Mouse (Mus musculus): ENCODE data around the gene Ntn5. TPM values are rescaled to one million over a fixed set of nuclear protein-coding genes. Genes with fewer than 3 reads are reported as not detected.

The Ntn5 gene
- polyA plus RNA-seq, 1 experiment: 4.2 TPM

GRCm38 (mm10) chr7:45682144-45683126 is 1.4 kb upstream of the Ntn5 start:
- Histone ChIP-seq H3K4me3 (ENCODE audit: control insufficient read depth, insufficient read depth, low read length) (no peak overlapping the region), H3K27me3 (ENCODE audit: control insufficient read depth, insufficient read depth, low read length) (no peaks in the 10 kb centered on the region), H3K27ac (ENCODE audit: control insufficient read depth, insufficient read depth, low read length) (no peak overlapping the region), H3K4me1 (replicated peaks; ENCODE audit: control insufficient read depth, insufficient read depth, low read length) (peaks cover 32% of the 10 kb centered on the region), H3K36me3 (ENCODE audit: control insufficient read depth, insufficient read depth, low read length) (no peaks in the 10 kb centered on the region)
- WGBS: 49% methylated on average over 14 of the region's 14 CpGs
- peak; percentile 92 for TF ChIP-seq CTCF (IDR thresholded peaks at IDR 0.05; ENCODE audit: borderline replicate concordance, control insufficient read depth, extremely low read depth, insufficient read depth, low read length, poor library complexity)
- TF ChIP-seq POLR2A (IDR thresholded peaks at IDR 0.05; ENCODE audit: control insufficient read depth, extremely low read depth, insufficient read depth, low read length, poor library complexity): 0 out of 2 replicates have a peak, but pooled peaks have one; percentile 13
- DNase-seq: peak; percentile 81

- DNase-seq: no peak
- H3K27ac ChIP-seq (ENCODE audit: control insufficient read depth, insufficient read depth, low read length): no peak overlapping the region
- 92% methylated on average over 10 of the region's 10 CpGs for WGBS
- H3K36me3 ChIP-seq (ENCODE audit: control insufficient read depth, insufficient read depth, low read length): no peaks in the 10 kb centered on the region
- TF ChIP-seq CTCF (IDR thresholded peaks at IDR 0.05; ENCODE audit: borderline replicate concordance, control insufficient read depth, extremely low read depth, insufficient read depth, low read length, poor library complexity) (no peak), POLR2A (IDR thresholded peaks at IDR 0.05; ENCODE audit: control insufficient read depth, extremely low read depth, insufficient read depth, low read length, poor library complexity) (no peak)
- H3K4me1 ChIP-seq (replicated peaks; ENCODE audit: control insufficient read depth, insufficient read depth, low read length): peaks cover 30% of the 10 kb centered on the region
- H3K27me3 ChIP-seq (ENCODE audit: control insufficient read depth, insufficient read depth, low read length): no peaks in the 10 kb centered on the region
- H3K4me3 ChIP-seq (ENCODE audit: control insufficient read depth, insufficient read depth, low read length): no peak overlapping the region
Measured at GRCm38 (mm10) chr7:45685811-45686210, 2.0 kb downstream of the Ntn5 start.

GRCm38 (mm10) chr7:45686841-45687240 is 3.0 kb downstream of the Ntn5 start:
- Histone ChIP-seq H3K4me3 (ENCODE audit: control insufficient read depth, insufficient read depth, low read length) (no peak overlapping the region), H3K4me1 (replicated peaks; ENCODE audit: control insufficient read depth, insufficient read depth, low read length) (peaks cover 21% of the 10 kb centered on the region)
- WGBS: 57% methylated on average over 3 of the region's 3 CpGs

GRCm38 (mm10) chr7:45689099-45689498 is 5.3 kb downstream of the Ntn5 start:
- H3K27me3 ChIP-seq (ENCODE audit: control insufficient read depth, insufficient read depth, low read length): no peaks in the 10 kb centered on the region
- TF ChIP-seq POLR2A (IDR thresholded peaks at IDR 0.05; ENCODE audit: control insufficient read depth, extremely low read depth, insufficient read depth, low read length, poor library complexity) (no peak), CTCF (IDR thresholded peaks at IDR 0.05; ENCODE audit: borderline replicate concordance, control insufficient read depth, extremely low read depth, insufficient read depth, low read length, poor library complexity) (no peak)
- no peaks in the 10 kb centered on the region for H3K36me3 ChIP-seq (ENCODE audit: control insufficient read depth, insufficient read depth, low read length)
- DNase-seq: no peak
- no peak overlapping the region for H3K4me3 ChIP-seq (ENCODE audit: control insufficient read depth, insufficient read depth, low read length)
- peaks cover 3% of the 10 kb centered on the region; the same call in 1 of the 2 replicates for H3K4me1 ChIP-seq (replicated peaks; ENCODE audit: control insufficient read depth, insufficient read depth, low read length)
- no peak overlapping the region for H3K27ac ChIP-seq (ENCODE audit: control insufficient read depth, insufficient read depth, low read length)
- 66% methylated on average over 6 of the region's 6 CpGs for WGBS

More at GRCm38 (mm10) chr7:45686841-45687240, 3.0 kb downstream of the Ntn5 start:
- no peaks in the 10 kb centered on the region for H3K36me3 ChIP-seq (ENCODE audit: control insufficient read depth, insufficient read depth, low read length)
- DNase-seq: no peak
- TF ChIP-seq CTCF (IDR thresholded peaks at IDR 0.05; ENCODE audit: borderline replicate concordance, control insufficient read depth, extremely low read depth, insufficient read depth, low read length, poor library complexity) (no peak), POLR2A (IDR thresholded peaks at IDR 0.05; ENCODE audit: control insufficient read depth, extremely low read depth, insufficient read depth, low read length, poor library complexity) (no peak)
- no peaks in the 10 kb centered on the region for H3K27me3 ChIP-seq (ENCODE audit: control insufficient read depth, insufficient read depth, low read length)
- H3K27ac ChIP-seq (ENCODE audit: control insufficient read depth, insufficient read depth, low read length): no peak overlapping the region

GRCm38 (mm10) chr7:45689800-45690199 is 6.0 kb downstream of the Ntn5 start:
- no peaks in the 10 kb centered on the region for H3K36me3 ChIP-seq (ENCODE audit: control insufficient read depth, insufficient read depth, low read length)
- H3K4me1 ChIP-seq (replicated peaks; ENCODE audit: control insufficient read depth, insufficient read depth, low read length): 0 out of 2 replicates have a peak, but pooled peaks cover under 1% of the 10 kb centered on the region
- no peak overlapping the region for H3K4me3 ChIP-seq (ENCODE audit: control insufficient read depth, insufficient read depth, low read length)
- no peak overlapping the region for H3K27ac ChIP-seq (ENCODE audit: control insufficient read depth, insufficient read depth, low read length)
- H3K27me3 ChIP-seq (ENCODE audit: control insufficient read depth, insufficient read depth, low read length): no peaks in the 10 kb centered on the region
- no peak for DNase-seq
- TF ChIP-seq CTCF (IDR thresholded peaks at IDR 0.05; ENCODE audit: borderline replicate concordance, control insufficient read depth, extremely low read depth, insufficient read depth, low read length, poor library complexity) (no peak), POLR2A (IDR thresholded peaks at IDR 0.05; ENCODE audit: control insufficient read depth, extremely low read depth, insufficient read depth, low read length, poor library complexity) (no peak)
- 92% methylated on average over 11 of the region's 11 CpGs for WGBS

GRCm38 (mm10) chr7:45692364-45692763 is 8.5 kb downstream of the Ntn5 start:
- peaks cover 6% of the 10 kb centered on the region; the same call in 1 of the 2 replicates for H3K4me1 ChIP-seq (replicated peaks; ENCODE audit: control insufficient read depth, insufficient read depth, low read length)
- H3K27me3 ChIP-seq (ENCODE audit: control insufficient read depth, insufficient read depth, low read length): no peaks in the 10 kb centered on the region
- no peak for DNase-seq
- WGBS: 92% methylated on average over 2 of the region's 2 CpGs
- TF ChIP-seq CTCF (IDR thresholded peaks at IDR 0.05; ENCODE audit: borderline replicate concordance, control insufficient read depth, extremely low read depth, insufficient read depth, low read length, poor library complexity) (no peak), POLR2A (IDR thresholded peaks at IDR 0.05; ENCODE audit: control insufficient read depth, extremely low read depth, insufficient read depth, low read length, poor library complexity) (no peak)
- H3K27ac ChIP-seq (ENCODE audit: control insufficient read depth, insufficient read depth, low read length): no peak overlapping the region
- no peaks in the 10 kb centered on the region for H3K36me3 ChIP-seq (ENCODE audit: control insufficient read depth, insufficient read depth, low read length)
- H3K4me3 ChIP-seq (ENCODE audit: control insufficient read depth, insufficient read depth, low read length): no peak overlapping the region
